Mouse (Mus musculus): ENCODE data around the gene Gm44965. TPM values are rescaled to one million over a fixed set of nuclear protein-coding genes. Genes with fewer than 3 reads are reported as not detected.

Gene Gm44965
- total and polyA plus RNA-seq, 2 experiments from 2014 or later: not detected

DNA sequence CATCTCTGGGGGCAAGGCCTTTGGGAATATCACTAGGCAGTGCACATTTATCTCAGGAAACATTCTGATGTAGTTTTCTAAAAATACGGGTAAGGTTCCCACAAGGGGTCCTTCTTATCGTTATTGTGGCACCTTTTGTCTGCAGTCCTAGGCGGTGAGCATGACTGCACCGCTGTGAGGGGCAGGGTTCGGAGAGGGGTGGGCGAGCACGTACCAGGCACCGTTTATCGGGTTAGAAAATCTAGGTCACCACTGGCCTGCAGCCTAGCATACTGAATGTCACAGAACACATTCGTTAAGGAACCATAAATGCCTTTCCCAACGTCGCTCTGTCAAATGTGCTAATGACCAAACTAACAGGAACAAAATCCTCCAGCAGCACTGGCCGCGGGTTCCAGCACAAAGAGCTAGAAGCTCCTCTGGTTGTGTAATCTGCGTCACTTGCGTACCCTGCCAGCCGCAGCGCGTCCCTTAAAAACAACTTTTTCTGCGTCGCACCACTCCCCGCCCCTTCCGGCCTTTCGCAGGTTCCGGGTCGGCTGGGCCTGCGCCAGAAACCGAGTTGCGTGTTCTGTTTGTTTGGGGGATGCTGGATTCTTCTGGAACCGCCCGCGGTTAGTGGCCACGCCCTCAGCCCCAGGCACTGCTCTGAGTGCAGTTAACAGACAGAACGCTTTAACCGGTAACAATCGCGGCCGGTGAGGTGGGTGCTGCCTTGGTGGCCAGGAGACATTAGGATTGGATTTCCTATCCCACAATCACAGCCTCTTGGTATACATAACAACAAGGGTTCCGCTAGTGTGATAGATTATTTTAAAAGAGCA is 39.2 kb upstream of the Gm44965 start, which contains the start of gene Lrrc61:
Gene Lrrc61, plus strand, starts transcription at position 517 of the 824 bp plus-strand sequence.
- peak; percentile 5; the same call in 1 of the 2 replicates for TF ChIP-seq CTCF (IDR thresholded peaks at IDR 0.05; ENCODE audit: low read depth)
- peak within 1 kb of the TSS; percentile 67 for H3K4me2 ChIP-seq (ENCODE audit: low read depth)
- WGBS: under 1% methylated on average over 39 of the region's 39 CpGs
- H3K4me1 ChIP-seq (ENCODE audit: insufficient read depth): peaks cover 14% of the 10 kb centered on the region
- peak within 1 kb of the TSS; percentile 98 for H3K27ac ChIP-seq (ENCODE audit: low read depth, low read length)
- H3K27me3 ChIP-seq (ENCODE audit: insufficient read depth, low read length): no peaks in the 10 kb centered on the region
- no peaks in the 10 kb centered on the region for H3K36me3 ChIP-seq (ENCODE audit: insufficient read depth)
- peak within 1 kb of the TSS; percentile 47 for H3K4me3 ChIP-seq (ENCODE audit: low read depth, low read length)
- H3K9me3 ChIP-seq (ENCODE audit: low read length): no peaks in the 10 kb centered on the region
- DNase-seq (peak; percentile 99), ATAC-seq (peak; percentile 94)
- peak within 1 kb of the TSS; percentile 77 for H3K9ac ChIP-seq

DNA sequence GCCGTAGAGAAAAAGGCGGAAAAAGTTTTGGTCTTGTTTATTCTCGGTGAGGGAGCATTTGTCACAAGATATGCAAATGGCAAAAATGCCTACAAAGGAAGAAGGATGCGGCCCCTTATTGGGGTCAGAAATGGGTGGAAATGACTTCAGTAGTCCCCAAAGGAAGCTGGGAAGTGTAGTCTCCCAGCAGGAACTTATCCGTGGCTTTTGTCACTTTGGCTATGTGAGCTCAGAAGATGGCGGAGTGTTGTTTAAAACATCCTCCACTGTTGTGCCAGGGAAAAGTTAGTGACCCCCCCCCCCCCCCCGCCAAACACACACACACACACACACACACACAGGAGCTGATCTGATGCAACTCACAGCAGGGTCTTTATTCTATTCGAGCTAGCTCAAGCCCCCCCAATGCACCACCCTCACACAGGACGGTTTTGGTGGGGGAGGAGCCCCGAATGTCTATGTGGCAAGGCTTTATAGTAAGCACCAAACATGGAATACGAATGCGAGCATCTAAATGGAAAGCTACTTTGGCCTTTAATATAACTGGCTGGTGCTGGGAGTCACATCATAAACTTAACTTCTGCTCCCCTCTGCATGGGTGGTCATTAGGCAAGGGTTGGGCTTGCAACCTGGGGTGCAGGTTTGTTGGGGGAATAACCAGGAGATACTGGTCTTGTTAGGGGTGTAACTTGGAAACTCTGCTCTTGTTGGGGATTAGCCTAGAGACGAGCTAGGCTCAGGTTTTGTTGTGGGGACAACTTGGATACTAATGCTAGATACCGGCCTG is 38.4 kb upstream of the Gm44965 start:
- TF ChIP-seq CTCF (IDR thresholded peaks at IDR 0.05; ENCODE audit: low read depth): no peak
- no peaks in the 10 kb centered on the region for H3K27me3 ChIP-seq (ENCODE audit: insufficient read depth, low read length)
- WGBS: 23% methylated on average over 14 of the region's 14 CpGs
- H3K9ac ChIP-seq: peak overlapping the region; percentile 77
- 0 out of 2 replicates have a peak, but pooled peaks cover under 1% of the 10 kb centered on the region for H3K36me3 ChIP-seq (ENCODE audit: insufficient read depth)
- no peaks in the 10 kb centered on the region for H3K9me3 ChIP-seq (ENCODE audit: low read length)
- ATAC-seq: peak; percentile 87
- peak overlapping the region; percentile 67 for H3K4me2 ChIP-seq (ENCODE audit: low read depth)
- H3K4me1 ChIP-seq (ENCODE audit: insufficient read depth): peaks cover 14% of the 10 kb centered on the region
- H3K27ac ChIP-seq (ENCODE audit: low read depth, low read length): peak overlapping the region; percentile 98
- peak; percentile 90 for DNase-seq
- peak overlapping the region; percentile 47 for H3K4me3 ChIP-seq (ENCODE audit: low read depth, low read length)

DNA sequence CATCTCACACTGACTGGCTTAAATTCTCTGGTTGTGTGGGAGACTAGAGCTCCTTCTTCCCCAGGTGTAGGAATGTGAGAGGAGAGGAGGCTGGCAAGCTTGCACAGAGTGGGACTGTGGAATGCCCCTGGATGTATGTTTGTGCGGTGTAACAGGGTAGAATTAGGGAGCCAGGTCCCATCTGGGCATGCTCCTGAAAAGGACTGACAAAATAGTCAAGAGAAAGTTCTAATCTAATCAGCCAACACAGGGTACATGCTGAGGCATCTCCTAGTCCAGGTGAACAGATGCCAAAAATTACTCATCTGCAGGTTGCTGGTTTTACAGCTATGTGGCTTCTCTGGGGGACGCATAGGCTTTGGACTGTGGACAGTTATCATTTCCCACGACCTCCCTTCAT is 37.8 kb upstream of the Gm44965 start:
- 96% methylated on average over 3 of the region's 3 CpGs for WGBS
- Histone ChIP-seq H3K4me3 (ENCODE audit: low read depth, low read length) (no peak overlapping the region), H3K36me3 (ENCODE audit: insufficient read depth) (0 out of 2 replicates have a peak, but pooled peaks cover 3% of the 10 kb centered on the region), H3K27me3 (ENCODE audit: insufficient read depth, low read length) (no peaks in the 10 kb centered on the region), H3K9me3 (ENCODE audit: low read length) (no peaks in the 10 kb centered on the region), H3K27ac (ENCODE audit: low read depth, low read length) (no peak overlapping the region), H3K4me1 (ENCODE audit: insufficient read depth) (peaks cover 14% of the 10 kb centered on the region), H3K4me2 (ENCODE audit: low read depth) (peak overlapping the region; percentile 67; the same call in 1 of the 2 replicates), H3K9ac (no peak overlapping the region)
- no peak for TF ChIP-seq CTCF (IDR thresholded peaks at IDR 0.05; ENCODE audit: low read depth)
- ATAC-seq: no peak
- no peak for DNase-seq

DNA sequence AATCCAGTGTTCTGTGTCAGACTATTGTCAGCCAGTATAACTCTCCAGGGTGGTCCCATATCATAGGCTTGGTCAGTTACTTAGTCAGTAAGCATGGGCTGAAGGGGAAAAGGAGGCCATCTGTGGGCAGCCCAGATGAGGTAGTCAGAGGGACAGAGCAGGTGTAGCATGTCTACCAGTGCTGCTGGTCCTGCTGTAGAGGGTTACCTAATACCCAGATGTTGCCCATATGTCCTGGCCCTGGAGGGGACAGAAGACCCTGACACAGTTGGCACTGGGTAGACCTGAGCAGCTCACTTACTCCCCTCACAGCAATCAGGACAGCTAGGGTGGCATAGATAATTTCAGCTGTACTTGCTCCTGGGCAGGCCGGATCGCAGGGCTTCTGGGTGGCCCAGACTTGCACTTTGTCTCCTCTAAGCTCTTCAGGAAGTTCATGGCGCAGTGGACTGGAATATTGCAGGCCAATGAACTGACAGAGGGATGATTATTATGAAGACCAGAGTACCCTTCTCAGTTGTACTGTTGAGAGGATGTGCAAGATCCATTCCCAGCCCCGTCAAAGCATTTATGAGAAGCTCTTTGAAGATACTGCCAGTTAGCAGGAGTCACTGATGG is 27.9 kb upstream of the Gm44965 start:
- Histone ChIP-seq H3K27ac (ENCODE audit: low read depth, low read length) (no peak overlapping the region), H3K4me2 (ENCODE audit: low read depth) (no peak overlapping the region), H3K4me3 (ENCODE audit: low read depth, low read length) (no peak overlapping the region), H3K4me1 (ENCODE audit: insufficient read depth) (no peaks in the 10 kb centered on the region), H3K9ac (no peak overlapping the region), H3K36me3 (ENCODE audit: insufficient read depth) (peaks cover 19% of the 10 kb centered on the region; the same call in 1 of the 2 replicates), H3K9me3 (ENCODE audit: low read length) (no peaks in the 10 kb centered on the region), H3K27me3 (ENCODE audit: insufficient read depth, low read length) (no peaks in the 10 kb centered on the region)
- no peak for TF ChIP-seq CTCF (IDR thresholded peaks at IDR 0.05; ENCODE audit: low read depth)
- DNase-seq (no peak), ATAC-seq (no peak)
- WGBS: 92% methylated on average over 4 of the region's 4 CpGs

DNA sequence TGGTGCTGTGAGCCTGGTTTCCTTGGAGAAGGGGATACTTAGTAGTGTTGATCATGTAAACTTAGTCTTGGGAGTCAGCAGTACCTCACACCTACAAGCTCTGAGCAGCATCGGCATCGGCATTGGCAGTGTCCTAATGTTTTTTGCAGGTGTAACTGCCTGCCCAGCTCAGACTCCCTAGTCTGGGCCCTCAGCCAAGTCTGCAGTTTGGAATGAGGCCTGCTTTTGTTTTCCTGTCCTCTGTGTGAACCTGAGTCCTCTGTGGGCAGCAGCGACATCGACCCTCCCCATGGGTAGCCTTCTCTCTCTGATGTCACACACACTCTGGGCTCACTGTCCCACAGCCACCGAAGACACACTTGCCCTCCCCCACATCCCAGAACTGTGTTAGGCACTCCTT is 27.4 kb upstream of the Gm44965 start:
- no peak overlapping the region for H3K4me2 ChIP-seq (ENCODE audit: low read depth)
- H3K27me3 ChIP-seq (ENCODE audit: insufficient read depth, low read length): no peaks in the 10 kb centered on the region
- H3K36me3 ChIP-seq (ENCODE audit: insufficient read depth): peaks cover 19% of the 10 kb centered on the region; the same call in 1 of the 2 replicates
- ATAC-seq (no peak), DNase-seq (no peak)
- no peak overlapping the region for H3K4me3 ChIP-seq (ENCODE audit: low read depth, low read length)
- H3K27ac ChIP-seq (ENCODE audit: low read depth, low read length): no peak overlapping the region
- H3K9me3 ChIP-seq (ENCODE audit: low read length): no peaks in the 10 kb centered on the region
- no peaks in the 10 kb centered on the region for H3K4me1 ChIP-seq (ENCODE audit: insufficient read depth)
- no peak for TF ChIP-seq CTCF (IDR thresholded peaks at IDR 0.05; ENCODE audit: low read depth)
- 19% methylated on average over 5 of the region's 5 CpGs for WGBS
- H3K9ac ChIP-seq: no peak overlapping the region

DNA sequence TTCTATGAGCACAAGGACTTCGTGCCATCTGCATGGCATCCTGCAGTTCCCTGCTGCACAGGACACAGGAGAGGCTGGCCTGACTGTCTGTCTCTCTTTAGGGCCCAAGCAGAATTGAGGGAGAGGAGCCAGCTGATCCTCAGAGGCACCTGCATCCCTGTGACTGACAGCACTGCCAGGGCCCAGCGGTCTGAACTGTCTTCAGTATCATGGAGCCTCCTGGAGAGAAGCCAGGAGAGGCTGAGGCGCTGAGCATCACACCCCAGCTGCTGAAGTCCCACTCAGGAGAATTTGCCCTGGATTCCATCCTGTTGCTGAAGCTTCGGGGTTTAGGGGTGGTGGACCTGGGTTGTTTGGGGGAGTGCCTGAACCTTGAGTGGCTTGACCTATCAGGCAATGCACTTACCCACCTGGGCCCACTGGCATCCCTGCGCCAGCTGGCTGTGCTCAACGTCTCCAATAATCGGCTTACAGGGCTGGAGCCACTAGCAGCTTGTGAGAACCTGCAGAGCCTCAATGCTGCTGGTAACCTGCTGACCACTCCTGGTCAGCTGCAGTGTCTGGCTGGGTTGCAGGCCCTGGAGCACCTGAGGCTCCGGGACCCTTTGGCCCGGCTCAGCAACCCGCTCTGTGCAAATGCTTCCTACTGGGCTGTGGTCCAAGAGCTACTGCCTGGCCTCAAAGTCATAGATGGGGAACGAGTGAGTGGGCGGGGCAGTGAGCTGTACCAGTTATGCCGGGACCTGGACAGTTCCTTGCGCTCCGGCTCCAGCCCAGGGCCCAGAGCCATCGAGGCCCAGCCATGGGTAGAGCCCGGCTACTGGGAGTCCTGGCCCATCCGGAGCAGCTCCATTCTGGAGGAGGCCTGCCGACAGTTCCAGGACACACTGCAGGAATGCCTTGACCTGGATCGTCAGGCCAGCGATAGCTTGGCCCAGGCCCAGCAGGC is 25.4 kb upstream of the Gm44965 start:
- ATAC-seq: peak; percentile 18; the same call in 1 of the 2 replicates
- Histone ChIP-seq H3K27ac (ENCODE audit: low read depth, low read length) (no peak overlapping the region), H3K4me1 (ENCODE audit: insufficient read depth) (no peaks in the 10 kb centered on the region), H3K27me3 (ENCODE audit: insufficient read depth, low read length) (no peaks in the 10 kb centered on the region), H3K4me2 (ENCODE audit: low read depth) (no peak overlapping the region), H3K9me3 (ENCODE audit: low read length) (no peaks in the 10 kb centered on the region), H3K4me3 (ENCODE audit: low read depth, low read length) (no peak overlapping the region), H3K9ac (no peak overlapping the region), H3K36me3 (ENCODE audit: insufficient read depth) (peaks cover 15% of the 10 kb centered on the region; the same call in 1 of the 2 replicates)
- WGBS: 72% methylated on average over 21 of the region's 21 CpGs
- no peak for TF ChIP-seq CTCF (IDR thresholded peaks at IDR 0.05; ENCODE audit: low read depth)
- no peak for DNase-seq

Data from forebrain, postnatal 0 days (tissue).